Comparison of ENCODE assay signal across 17 mouse cellular contexts in genomic region chr3:129289536-129289935, GRCm38 (mm10). TPM values are rescaled to one million over a fixed set of nuclear protein-coding genes. Genes with fewer than 3 reads are reported as not detected.
DNase-seq lines count a peak whose midpoint lies in the region.
"Had no signal": no experiment of that assay in that cellular context is flagged by ENCODE, and none has a peak within 500 bp of the region (broad histone marks: within the 10 kb centered on the region; RNA-seq: fewer than 3 reads in every experiment).

No protein-coding gene starts in this region.

- intact Hi-C loops in heart, postnatal 36 days (cut with DNase I), result no loop called here

- DNase-seq in heart, adult 11 months, result peak; percentile 44
- DNase-seq in heart, postnatal 36 days, result no peak
- peak; percentile 21 to 43 for DNase-seq in kidney, adult 8-10 months
- no peak for DNase-seq in kidney, adult 18-20 months
- peak; percentile 59 for DNase-seq in kidney, postnatal 14 days
- peak; percentile 38 to 73 for DNase-seq in kidney, postnatal 25 days
- DNase-seq in neural tube, embryonic 10.5 days (ENCODE audit: extremely low spot score, low spot score), result no peak
- DNase-seq: adrenal gland, postnatal 10 days; cerebellum, adult 11-12 months; cerebellum, adult 8-10 months; cerebellum, postnatal 10 days; cerebellum, postnatal 36 days; embryo, embryonic 11 days; gastrocnemius, postnatal 10 days; gastrocnemius, postnatal 36 days had no signal

RNA-seq across cellular contexts. Expression of gene Enpep, which starts 43.0 kb away (rescaled TPM):
- total RNA-seq in heart, postnatal 36 days (2021), result 1 to 10 TPM; 6.3 to 7.8 TPM
- total RNA-seq: granulocyte monocyte progenitor cell, adult 5-6 weeks; MEL had no signal

Comparison
In these comparisons a context has a peak if more than half of its experiments do, and no peak if none do; other contexts are left out.
1. DNase-seq: peak in heart, adult 11 months (single experiment), kidney, adult 8-10 months (2 of 2), kidney, postnatal 14 days (single experiment) and kidney, postnatal 25 days (2 of 2); none in heart, postnatal 36 days (0 of 2), kidney, adult 18-20 months (single experiment) and neural tube, embryonic 10.5 days (single experiment).